Mouse (Mus musculus): Measurements from ENCODE around the gene Olfr592.

DNA sequence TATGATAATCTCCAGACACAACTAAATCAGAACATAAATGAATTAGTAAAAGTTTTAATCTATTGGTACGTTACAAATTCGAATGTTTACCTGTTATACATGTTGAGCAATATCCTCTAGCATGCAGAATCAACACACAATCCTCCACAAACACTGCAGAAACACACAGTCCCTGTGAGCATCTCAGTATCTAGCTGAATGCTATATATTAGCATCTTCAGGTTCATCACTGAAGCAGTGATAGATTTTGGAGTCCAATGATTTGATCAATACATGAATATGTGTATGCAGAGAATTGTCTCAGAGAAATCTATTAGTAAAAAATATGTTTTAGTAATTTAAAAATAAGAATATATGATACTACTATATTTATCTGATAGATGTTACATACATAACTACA is 28.3 kb upstream of the Olfr592 start, which contains the start of gene Olfr589:
- no peak for TF ChIP-seq CTCF (IDR thresholded peaks at IDR 0.05; ENCODE audit: insufficient read depth, low read depth, low read length)
- TF ChIP-seq POLR2A (IDR thresholded peaks at IDR 0.05; ENCODE audit: insufficient read depth, low read depth, low read length), result no peak

Measured in olfactory bulb, adult 2 months (tissue).